Comparison of ENCODE assay signal across 21 mouse cellular contexts in genomic region chr5:32199594-32199993, GRCm38 (mm10). TPM values are rescaled to one million over a fixed set of nuclear protein-coding genes. Genes with fewer than 3 reads are reported as not detected.
A peak's percentile ranks its signal among the peaks of the same experiment; 100 is the strongest.
DNase-seq lines count a peak whose midpoint lies in the region; ATAC-seq and TF ChIP-seq lines count a peak whose summit lies in the region.
"Had no signal": no experiment of that assay in that cellular context is flagged by ENCODE, and none has a peak within 500 bp of the region (broad histone marks: within the 10 kb centered on the region; RNA-seq: fewer than 3 reads in every experiment).

No protein-coding gene starts in this region.

- no peak for TF ChIP-seq CTCF in stomach, postnatal 0 days (IDR thresholded peaks at IDR 0.05; ENCODE audit: low read depth)

- no peak overlapping the region for H3K27ac ChIP-seq in heart, embryonic 12.5 days (ENCODE audit: poor library complexity, severe bottlenecking)
- peak overlapping the region; percentile 71 for H3K27ac ChIP-seq in stomach, postnatal 0 days (replicated peaks)
- H3K27ac ChIP-seq in limb, embryonic 10.5 days = no peak overlapping the region
- H3K27ac ChIP-seq: embryonic facial prominence, embryonic 10.5 days; forebrain, embryonic 10.5 days; forebrain, embryonic 15.5 days; heart, embryonic 13.5 days had no signal

- peak; percentile 76 for DNase-seq in heart, adult 11 months
- peak; percentile 60 for DNase-seq in brain, adult 2 months (ENCODE audit: low read depth, low spot score)
- DNase-seq in gonadal fat pad, adult 2 months (ENCODE audit: low read depth) = peak; percentile 85
- no peak for DNase-seq in stomach, postnatal 0 days (ENCODE audit: low spot score)
- DNase-seq in thymus, adult 18-20 months = no peak
- DNase-seq in limb, embryonic 10.5 days (ENCODE audit: low spot score) = no peak
- DNase-seq: adrenal gland, postnatal 14 days; cerebellum, adult 2 months; cerebellum, postnatal 10 days; heart, postnatal 36 days had no signal

- no peak for TF ChIP-seq EP300 in stomach, postnatal 0 days (optimal IDR thresholded peaks at IDR 0.05)

- no peak overlapping the region for H3K9ac ChIP-seq in heart, embryonic 12.5 days
- H3K9ac ChIP-seq in stomach, postnatal 0 days (ENCODE audit: low read length) = no peak overlapping the region
- H3K9ac ChIP-seq: forebrain, embryonic 15.5 days; heart, embryonic 13.5 days had no signal

- H3K36me3 ChIP-seq in heart, embryonic 12.5 days = no peaks in the 10 kb centered on the region
- H3K36me3 ChIP-seq in stomach, postnatal 0 days (ENCODE audit: control insufficient read depth, insufficient read depth, low read length) = no peaks in the 10 kb centered on the region
- no peaks in the 10 kb centered on the region for H3K36me3 ChIP-seq in limb, embryonic 10.5 days
- H3K36me3 ChIP-seq: embryonic facial prominence, embryonic 10.5 days; forebrain, embryonic 10.5 days; forebrain, embryonic 15.5 days; heart, embryonic 13.5 days had no signal

- ATAC-seq in heart, embryonic 12.5 days (ENCODE audit: insufficient number of reproducible peaks, low FRiP score) = no peak
- ATAC-seq in stomach, postnatal 0 days (ENCODE audit: low FRiP score, low TSS enrichment) = no peak
- ATAC-seq: activated CD4-positive, CD25-positive, alpha-beta regulatory T cell, adult 4 months; forebrain, embryonic 15.5 days; hindbrain, embryonic 16.5 days; inflammation-experienced regulatory T-cells, adult 6 months; Patski had no signal

- no peak overlapping the region for H3K4me2 ChIP-seq in heart, embryonic 12.5 days
- H3K4me2 ChIP-seq in stomach, postnatal 0 days (replicated peaks; ENCODE audit: low read depth) = no peak overlapping the region
- H3K4me2 ChIP-seq: forebrain, embryonic 15.5 days; heart, embryonic 13.5 days had no signal

- WGBS in heart, embryonic 12.5 days = 61% methylated on average over 3 of the region's 3 CpGs
- 77% methylated on average over 3 of the region's 3 CpGs for WGBS in stomach, postnatal 0 days
- 94% methylated on average over 3 of the region's 3 CpGs for WGBS in limb, embryonic 10.5 days

- H3K9me3 ChIP-seq in heart, embryonic 12.5 days (replicated peaks) = no peaks in the 10 kb centered on the region
- H3K9me3 ChIP-seq in stomach, postnatal 0 days (ENCODE audit: control insufficient read depth, low read length) = no peaks in the 10 kb centered on the region
- no peaks in the 10 kb centered on the region for H3K9me3 ChIP-seq in limb, embryonic 10.5 days (replicated peaks)
- H3K9me3 ChIP-seq: embryonic facial prominence, embryonic 10.5 days; forebrain, embryonic 10.5 days; forebrain, embryonic 15.5 days; heart, embryonic 13.5 days had no signal

- H3K4me3 ChIP-seq in heart, embryonic 12.5 days = no peak overlapping the region
- H3K4me3 ChIP-seq in stomach, postnatal 0 days (ENCODE audit: low read depth, low read length) = no peak overlapping the region
- H3K4me3 ChIP-seq in limb, embryonic 10.5 days = no peak overlapping the region
- H3K4me3 ChIP-seq: embryonic facial prominence, embryonic 10.5 days; forebrain, embryonic 10.5 days; forebrain, embryonic 15.5 days; heart, embryonic 13.5 days had no signal

- H3K27me3 ChIP-seq in heart, embryonic 12.5 days (replicated peaks) = no peaks in the 10 kb centered on the region
- no peaks in the 10 kb centered on the region for H3K27me3 ChIP-seq in stomach, postnatal 0 days (ENCODE audit: control insufficient read depth, insufficient read depth, low read length)
- no peaks in the 10 kb centered on the region for H3K27me3 ChIP-seq in limb, embryonic 10.5 days (ENCODE audit: low read depth, poor library complexity, severe bottlenecking)
- H3K27me3 ChIP-seq: CH12.LX; forebrain, embryonic 15.5 days; heart, embryonic 13.5 days; Patski had no signal

- 0 out of 2 replicates have a peak, but pooled peaks cover 3% of the 10 kb centered on the region for H3K4me1 ChIP-seq in heart, embryonic 12.5 days (replicated peaks)
- H3K4me1 ChIP-seq in stomach, postnatal 0 days (replicated peaks; ENCODE audit: control insufficient read depth, insufficient read depth) = no peaks in the 10 kb centered on the region
- peaks cover 6% of the 10 kb centered on the region; the same call in 1 of the 2 replicates for H3K4me1 ChIP-seq in limb, embryonic 10.5 days
- H3K4me1 ChIP-seq: forebrain, embryonic 15.5 days had no signal

RNA-seq across cellular contexts. Expression of gene Plb1, which starts 32.9 kb away (rescaled TPM):
- 0.91 and 1.1 TPM in 2 replicates for polyA plus RNA-seq in heart, embryonic 12.5 days (2016; fragmentation: Nextera tagmentation; extraction: Ambion mirVana)
- 1.9 and 2.6 TPM in 2 replicates for polyA plus RNA-seq in gonadal fat pad, adult 2 months (2012; rRNA removed)
- 14.1 and 14.6 TPM in 2 replicates for polyA plus RNA-seq in stomach, postnatal 0 days (2015; fragmentation: Nextera tagmentation; extraction: Ambion mirVana)
- 0.15 TPM in 1 of 2 replicates, not detected in the other for polyA plus RNA-seq in limb, embryonic 10.5 days (2016; fragmentation: Nextera tagmentation; extraction: Ambion mirVana)
- polyA plus RNA-seq: activated CD4-positive, CD25-positive, alpha-beta regulatory T cell, adult 4 months; forebrain, embryonic 15.5 days; hindbrain, embryonic 11.5 days; inflammation-experienced regulatory T-cells, adult 6 months had no signal

Comparison
In these comparisons a context has a peak if more than half of its experiments do, and no peak if none do; other contexts are left out.
1. DNase-seq: peak in heart, adult 11 months (single experiment), brain, adult 2 months (single experiment) and gonadal fat pad, adult 2 months (single experiment); none in stomach, postnatal 0 days (single experiment), thymus, adult 18-20 months (0 of 2) and limb, embryonic 10.5 days (single experiment).